Mouse (Mus musculus): Measurements from ENCODE around the gene Fanca. TPM values are rescaled to one million over a fixed set of nuclear protein-coding genes. Genes with fewer than 3 reads are reported as not detected.

Gene Fanca
- polyA plus RNA-seq, 1 experiment, result 56.4 TPM

DNA sequence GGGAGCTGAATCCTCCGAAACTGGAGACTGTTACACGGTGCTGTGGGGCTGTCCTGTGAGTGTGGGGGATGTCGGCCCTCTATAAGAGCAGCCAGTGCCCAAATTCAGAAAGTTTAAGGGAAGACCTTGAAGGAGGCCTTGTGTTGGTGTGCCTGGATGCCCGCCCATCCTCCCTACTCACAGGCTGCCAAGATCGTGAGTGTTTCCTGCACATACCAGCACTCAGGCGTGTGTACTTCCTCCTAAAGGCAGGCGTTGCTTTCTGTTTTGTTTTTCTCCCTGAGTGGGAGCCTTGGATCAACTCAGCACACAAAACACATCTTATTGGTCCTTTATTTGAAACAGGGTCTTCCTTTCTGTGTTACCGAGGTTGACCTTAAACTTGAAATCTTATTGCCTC is 23.9 kb upstream of the Fanca start:
- no peak for TF ChIP-seq EP300 (IDR thresholded peaks at IDR 0.05; ENCODE audit: insufficient read depth, low read depth, low read length)
- no peak for TF ChIP-seq POLR2A (IDR thresholded peaks at IDR 0.05; ENCODE audit: insufficient read depth, low read length)
- no peak for TF ChIP-seq CTCF (IDR thresholded peaks at IDR 0.05; ENCODE audit: low read depth, low read length)
- Histone ChIP-seq H3K9me3 (replicated peaks; ENCODE audit: control insufficient read depth, insufficient read depth, low read length, poor library complexity, severe bottlenecking) (no peaks in the 10 kb centered on the region), H3K9ac (ENCODE audit: low read depth, poor library complexity, severe bottlenecking) (peak overlapping the region; percentile 20), H3K4me3 (ENCODE audit: low read depth, low read length) (peak overlapping the region; percentile 20), H3K4me1 (ENCODE audit: control insufficient read depth, insufficient read depth, low read length) (peaks cover 3% of the 10 kb centered on the region), H3K36me3 (ENCODE audit: control insufficient read depth, insufficient read depth, low read length, poor library complexity, severe bottlenecking) (no peaks in the 10 kb centered on the region), H3K27me3 (ENCODE audit: control insufficient read depth, insufficient read depth, low read length, poor library complexity, severe bottlenecking) (no peaks in the 10 kb centered on the region), H3K27ac (ENCODE audit: insufficient read depth, low read length) (peak overlapping the region; percentile 64; the same call in 1 of the 2 replicates)

DNA sequence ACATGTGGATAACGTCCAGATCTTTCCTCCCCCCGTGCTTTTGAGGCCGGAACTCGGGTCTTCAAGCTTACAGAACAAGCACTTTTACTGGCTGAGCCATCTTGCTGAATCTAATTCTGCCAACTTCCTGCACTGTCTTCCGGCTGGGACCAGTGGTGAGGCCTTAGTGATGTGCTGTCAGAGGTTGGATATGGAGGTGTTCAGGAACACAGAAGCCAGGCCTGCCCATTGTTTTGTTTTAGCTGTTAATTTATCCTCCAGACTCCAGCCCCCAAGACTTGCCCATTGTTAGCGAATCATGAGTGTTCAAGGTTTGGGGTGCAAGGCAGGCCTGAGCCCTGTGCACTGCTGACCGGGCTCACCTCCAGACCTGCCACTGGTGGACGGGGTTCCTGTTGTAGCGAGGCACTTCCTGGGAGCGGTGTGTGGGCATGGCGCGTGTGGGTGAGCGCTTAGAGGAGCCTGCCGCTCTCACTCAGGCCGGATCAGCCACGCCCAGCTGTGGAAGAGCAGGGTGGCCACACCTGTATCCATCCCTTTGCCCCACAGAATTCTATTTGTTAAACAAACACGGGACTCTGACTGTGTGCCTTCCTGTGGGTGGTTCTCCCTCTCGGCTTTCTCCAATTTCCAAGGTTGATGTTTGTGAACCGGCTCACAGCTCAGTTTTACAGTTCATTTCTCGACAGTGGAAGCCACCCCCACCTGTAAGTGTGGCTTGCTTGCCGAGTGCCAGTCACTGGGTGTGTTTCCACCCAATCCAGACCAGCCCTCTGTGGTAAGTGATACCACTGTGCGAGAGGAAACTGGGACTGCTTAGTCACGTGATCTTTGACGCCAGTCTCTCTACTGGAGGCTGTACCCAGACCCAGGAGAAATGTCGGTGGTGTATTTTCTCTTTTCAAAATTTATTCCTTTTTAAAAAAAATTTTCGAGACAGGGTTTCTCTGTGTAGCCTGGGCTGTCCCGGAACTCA is 23.0 kb upstream of the Fanca start:
- Histone ChIP-seq H3K9me3 (replicated peaks; ENCODE audit: control insufficient read depth, insufficient read depth, low read length, poor library complexity, severe bottlenecking) (no peaks in the 10 kb centered on the region), H3K9ac (ENCODE audit: low read depth, poor library complexity, severe bottlenecking) (peak overlapping the region; percentile 20)

DNA sequence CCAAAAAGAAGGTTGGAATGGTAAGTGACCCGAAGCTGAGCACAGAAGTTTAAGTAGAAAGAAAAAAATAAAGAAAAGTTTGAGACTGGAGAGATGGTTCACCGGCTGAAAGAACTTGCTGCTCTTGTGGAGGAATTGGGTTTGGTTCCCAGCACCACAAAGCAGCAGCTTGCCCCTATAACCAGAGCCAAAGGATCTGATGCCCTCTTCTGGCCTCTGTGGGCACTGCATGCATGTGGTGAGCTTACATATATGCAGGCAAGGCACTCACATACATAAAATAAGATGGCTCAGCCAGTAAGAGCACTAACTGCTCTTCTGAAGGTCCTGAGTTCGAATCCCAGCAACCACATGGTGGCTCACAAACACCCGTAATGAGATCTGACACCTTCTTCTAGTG is 21.7 kb upstream of the Fanca start:
- no peak overlapping the region for H3K27ac ChIP-seq (ENCODE audit: insufficient read depth, low read length)

More for the DNA sequence above, 23.0 kb upstream of the Fanca start:
- TF ChIP-seq EP300 (IDR thresholded peaks at IDR 0.05; ENCODE audit: insufficient read depth, low read depth, low read length) (no peak), POLR2A (IDR thresholded peaks at IDR 0.05; ENCODE audit: insufficient read depth, low read length) (no peak)
- Histone ChIP-seq H3K4me3 (ENCODE audit: low read depth, low read length) (peak overlapping the region; percentile 11), H3K4me1 (ENCODE audit: control insufficient read depth, insufficient read depth, low read length) (peaks cover 6% of the 10 kb centered on the region), H3K36me3 (ENCODE audit: control insufficient read depth, insufficient read depth, low read length, poor library complexity, severe bottlenecking) (no peaks in the 10 kb centered on the region), H3K27ac (ENCODE audit: insufficient read depth, low read length) (peak overlapping the region; percentile 64), H3K27me3 (ENCODE audit: control insufficient read depth, insufficient read depth, low read length, poor library complexity, severe bottlenecking) (no peaks in the 10 kb centered on the region)

DNA sequence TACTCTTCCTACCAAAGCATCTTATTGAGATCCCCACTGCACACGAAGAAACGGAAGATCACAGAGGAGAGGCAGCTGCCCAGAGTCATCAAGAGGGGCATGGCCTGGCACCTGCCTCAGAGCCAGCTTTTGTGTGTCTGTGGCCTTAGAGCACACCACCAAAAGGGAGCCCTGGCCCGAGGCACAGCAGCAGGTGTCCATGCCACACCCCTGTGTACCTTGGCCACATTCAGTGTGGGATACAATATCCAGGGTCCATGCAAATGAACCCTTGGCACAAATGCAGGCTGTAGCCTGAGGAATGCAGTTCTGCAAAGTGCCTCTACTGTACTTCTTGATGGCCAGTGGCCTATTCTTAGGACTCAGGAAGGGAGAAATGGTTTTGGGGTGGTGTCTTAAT is 19.1 kb upstream of the Fanca start:
- Histone ChIP-seq H3K9me3 (replicated peaks; ENCODE audit: control insufficient read depth, insufficient read depth, low read length, poor library complexity, severe bottlenecking) (no peaks in the 10 kb centered on the region), H3K27ac (ENCODE audit: insufficient read depth, low read length) (no peak overlapping the region), H3K9ac (ENCODE audit: low read depth, poor library complexity, severe bottlenecking) (no peak overlapping the region), H3K4me1 (ENCODE audit: control insufficient read depth, insufficient read depth, low read length) (peaks cover 6% of the 10 kb centered on the region), H3K36me3 (ENCODE audit: control insufficient read depth, insufficient read depth, low read length, poor library complexity, severe bottlenecking) (no peaks in the 10 kb centered on the region), H3K4me3 (ENCODE audit: low read depth, low read length) (no peak overlapping the region), H3K27me3 (ENCODE audit: control insufficient read depth, insufficient read depth, low read length, poor library complexity, severe bottlenecking) (no peaks in the 10 kb centered on the region)
- TF ChIP-seq EP300 (IDR thresholded peaks at IDR 0.05; ENCODE audit: insufficient read depth, low read depth, low read length) (no peak), CTCF (IDR thresholded peaks at IDR 0.05; ENCODE audit: low read depth, low read length) (no peak)

More for the DNA sequence above, 21.7 kb upstream of the Fanca start:
- TF ChIP-seq CTCF (IDR thresholded peaks at IDR 0.05; ENCODE audit: low read depth, low read length) (peak; percentile 76), EP300 (IDR thresholded peaks at IDR 0.05; ENCODE audit: insufficient read depth, low read depth, low read length) (no peak)
- Histone ChIP-seq H3K9ac (ENCODE audit: low read depth, poor library complexity, severe bottlenecking) (no peak overlapping the region), H3K9me3 (replicated peaks; ENCODE audit: control insufficient read depth, insufficient read depth, low read length, poor library complexity, severe bottlenecking) (no peaks in the 10 kb centered on the region), H3K4me1 (ENCODE audit: control insufficient read depth, insufficient read depth, low read length) (peaks cover 6% of the 10 kb centered on the region), H3K27me3 (ENCODE audit: control insufficient read depth, insufficient read depth, low read length, poor library complexity, severe bottlenecking) (no peaks in the 10 kb centered on the region), H3K36me3 (ENCODE audit: control insufficient read depth, insufficient read depth, low read length, poor library complexity, severe bottlenecking) (no peaks in the 10 kb centered on the region), H3K4me3 (ENCODE audit: low read depth, low read length) (no peak overlapping the region)

DNA sequence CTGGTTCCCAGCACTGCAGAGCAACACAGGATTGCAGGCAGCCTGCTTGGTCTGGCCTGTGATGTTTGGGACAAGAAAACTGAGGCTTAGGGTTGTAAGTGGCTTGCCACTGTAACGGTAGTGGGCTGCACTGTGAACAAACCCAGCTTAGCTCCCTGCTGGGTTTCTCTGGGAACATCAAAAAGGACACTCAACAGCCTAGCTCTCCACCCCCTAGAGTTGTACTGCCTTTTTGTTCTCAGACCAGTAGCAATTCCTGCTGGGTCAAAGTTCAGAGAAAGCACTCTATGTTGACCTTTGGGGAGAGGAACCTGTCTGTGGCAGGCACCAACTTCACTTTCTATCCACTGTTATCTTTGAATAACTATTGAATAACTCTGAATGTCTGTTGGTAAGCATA is 16.1 kb upstream of the Fanca start:
- TF ChIP-seq EP300 (IDR thresholded peaks at IDR 0.05; ENCODE audit: insufficient read depth, low read depth, low read length) (0 out of 2 replicates have a peak, but pooled peaks have one; percentile 41), POLR2A (IDR thresholded peaks at IDR 0.05; ENCODE audit: insufficient read depth, low read length) (no peak), CTCF (IDR thresholded peaks at IDR 0.05; ENCODE audit: low read depth, low read length) (no peak)
- Histone ChIP-seq H3K36me3 (ENCODE audit: control insufficient read depth, insufficient read depth, low read length, poor library complexity, severe bottlenecking) (no peaks in the 10 kb centered on the region), H3K4me3 (ENCODE audit: low read depth, low read length) (no peak overlapping the region), H3K27me3 (ENCODE audit: control insufficient read depth, insufficient read depth, low read length, poor library complexity, severe bottlenecking) (no peaks in the 10 kb centered on the region), H3K9ac (ENCODE audit: low read depth, poor library complexity, severe bottlenecking) (no peak overlapping the region), H3K9me3 (replicated peaks; ENCODE audit: control insufficient read depth, insufficient read depth, low read length, poor library complexity, severe bottlenecking) (no peaks in the 10 kb centered on the region), H3K27ac (ENCODE audit: insufficient read depth, low read length) (peak overlapping the region; percentile 71), H3K4me1 (ENCODE audit: control insufficient read depth, insufficient read depth, low read length) (peaks cover 6% of the 10 kb centered on the region)

DNA sequence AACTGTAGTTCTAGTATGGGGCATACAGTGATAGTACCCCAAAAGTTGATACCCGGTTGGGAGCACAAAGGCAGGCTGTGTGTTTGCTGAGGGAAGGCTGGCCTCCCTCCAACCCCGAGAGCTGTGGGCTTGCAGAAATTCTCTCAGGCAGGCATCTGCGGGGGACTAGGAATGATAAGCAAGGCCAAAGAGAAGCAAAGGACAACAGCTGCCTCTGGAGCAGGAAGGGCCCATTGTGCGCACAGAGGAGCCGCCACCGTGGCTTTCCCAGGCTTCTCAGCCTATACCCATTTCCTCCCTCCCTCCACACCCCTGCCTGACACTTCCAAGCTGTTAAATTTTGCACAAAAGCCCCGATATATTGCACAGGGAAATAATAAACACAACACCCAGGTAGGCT is 15.5 kb upstream of the Fanca start:
- H3K27ac ChIP-seq (ENCODE audit: insufficient read depth, low read length), result peak overlapping the region; percentile 71
- H3K9me3 ChIP-seq (replicated peaks; ENCODE audit: control insufficient read depth, insufficient read depth, low read length, poor library complexity, severe bottlenecking), result no peaks in the 10 kb centered on the region
- H3K36me3 ChIP-seq (ENCODE audit: control insufficient read depth, insufficient read depth, low read length, poor library complexity, severe bottlenecking), result no peaks in the 10 kb centered on the region
- H3K9ac ChIP-seq (ENCODE audit: low read depth, poor library complexity, severe bottlenecking), result peak overlapping the region; percentile 73; the same call in 1 of the 2 replicates
- peaks cover 6% of the 10 kb centered on the region for H3K4me1 ChIP-seq (ENCODE audit: control insufficient read depth, insufficient read depth, low read length)
- TF ChIP-seq POLR2A (IDR thresholded peaks at IDR 0.05; ENCODE audit: insufficient read depth, low read length), result no peak
- TF ChIP-seq EP300 (IDR thresholded peaks at IDR 0.05; ENCODE audit: insufficient read depth, low read depth, low read length), result no peak
- no peak for TF ChIP-seq CTCF (IDR thresholded peaks at IDR 0.05; ENCODE audit: low read depth, low read length)
- H3K27me3 ChIP-seq (ENCODE audit: control insufficient read depth, insufficient read depth, low read length, poor library complexity, severe bottlenecking), result no peaks in the 10 kb centered on the region
- H3K4me3 ChIP-seq (ENCODE audit: low read depth, low read length), result 0 out of 2 replicates have a peak overlapping the region, but pooled peaks have one; percentile 2

All from ES-Bruce4 (cell line).